Mouse (Mus musculus) testis, postnatal 10 days (tissue): ENCODE measurements around the gene Olfr1295.

Experiments
- DNase-seq: peaks from one replicate; pipeline ENCODE4 v3.0.0; 2021; ENCODE audit warnings: low spot score

Olfr1295 gene

DNA sequence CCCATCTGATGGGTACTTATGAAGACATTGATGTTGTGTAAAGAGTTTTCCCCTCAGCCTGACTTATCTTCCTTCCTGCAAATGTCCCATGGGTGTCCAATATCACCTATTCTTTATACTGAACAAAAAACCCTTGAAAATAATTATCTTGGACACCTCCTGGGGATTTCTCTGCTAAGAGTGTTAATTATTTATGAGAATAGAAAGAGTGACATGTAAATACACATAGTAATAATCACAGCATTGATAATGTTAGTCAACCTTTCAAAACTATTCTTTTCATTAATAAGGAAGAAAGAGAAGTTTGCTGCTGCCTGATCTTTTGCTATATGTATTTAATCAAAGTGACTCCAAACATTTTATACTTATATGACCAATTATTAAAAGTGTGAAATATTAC lies at the start of gene Olfr1295:
Gene Olfr1295 (minus strand): TSS at position 101 of the 400 bp plus-strand sequence.
- no peak for DNase-seq

GRCm38 (mm10) chr2:111540191-111540590 lies 29.3 kb downstream of the Olfr1295 start, which contains the start of gene Olfr1294:
Olfr1294 (minus strand) TSS chr2:111540291.
- no peak for DNase-seq

- DNase-seq = no peak
These were observed 44.6 kb downstream of the Olfr1295 start, which contains the start of gene Olfr1293-ps for GRCm38 (mm10) chr2:111524903-111525302. Olfr1293-ps (plus strand) TSS chr2:111525203.

DNA sequence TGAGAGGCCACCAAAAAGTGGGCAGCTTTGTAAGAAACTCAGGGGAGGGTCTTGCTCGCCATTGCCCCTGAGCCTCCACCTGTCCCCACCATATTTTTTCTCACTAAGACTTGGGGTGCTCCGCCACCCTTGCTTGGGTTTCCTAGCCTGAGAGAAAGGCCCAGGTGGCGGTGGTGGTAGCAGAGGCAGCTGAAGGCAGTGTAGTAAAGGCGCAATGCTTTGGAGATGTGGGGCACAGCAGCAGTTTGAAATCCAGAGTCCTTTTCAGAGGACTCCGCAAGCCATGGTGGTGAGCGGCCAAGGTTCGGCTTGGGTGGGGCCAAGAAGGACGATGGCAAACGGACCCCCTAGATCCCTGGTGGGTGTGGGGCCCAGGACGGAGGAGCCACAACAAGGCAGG lies 52.0 kb downstream of the Olfr1295 start:
- DNase-seq = no peak
